ENCODE assay signal across 10 mouse cellular contexts in the genomic region with DNA sequence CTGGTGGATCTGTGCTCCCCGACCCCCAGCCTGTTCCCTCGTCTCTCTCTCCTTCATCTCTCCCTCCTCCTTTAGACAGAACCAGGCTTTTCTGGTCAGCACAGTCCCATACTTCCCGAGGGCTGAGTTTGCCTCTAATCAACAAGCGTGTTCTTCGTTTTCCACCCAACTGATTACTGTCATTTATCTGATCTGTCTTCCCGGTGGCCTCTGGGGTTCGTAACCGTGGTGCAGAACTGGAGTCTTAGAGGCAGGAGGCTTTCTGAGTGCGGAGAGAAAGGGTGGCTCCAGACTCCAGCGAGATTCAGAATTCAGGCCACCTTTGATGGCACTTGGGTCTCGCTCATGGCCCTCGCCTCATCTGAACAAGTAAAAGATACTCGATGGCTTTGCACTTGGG. TPM values are rescaled to one million over a fixed set of nuclear protein-coding genes. Genes with fewer than 3 reads are reported as not detected.
DNase-seq lines count a peak whose midpoint lies in the region; ATAC-seq and TF ChIP-seq lines count a peak whose summit lies in the region.
"Had no signal": no experiment of that assay in that cellular context is flagged by ENCODE, and none has a peak within 500 bp of the region (broad histone marks: within the 10 kb centered on the region; RNA-seq: fewer than 3 reads in every experiment).

No protein-coding gene starts in this region.

- in situ Hi-C loops in ES-E14 (cut with MboI; ENCODE audit: low sequenced_read_pairs in 2 of 2, unreplicated experiment in 2 of 2), result no loop called here

- peak overlapping the region; percentile 56 for H3K9ac ChIP-seq in heart, embryonic 16.5 days (ENCODE audit: low read length)
- H3K9ac ChIP-seq in ES-E14 (ENCODE audit: insufficient read depth, low read depth, low read length, poor library complexity, severe bottlenecking), result peak overlapping the region; percentile 46; the same call in 1 of the 2 replicates
- peak overlapping the region; percentile 35; the same call in 1 of the 2 replicates for H3K9ac ChIP-seq in forebrain, embryonic 14.5 days (ENCODE audit: low read length)
- H3K9ac ChIP-seq in limb, embryonic 15.5 days, result no peak overlapping the region

- 33% methylated on average over 13 of the region's 13 CpGs for WGBS in heart, embryonic 16.5 days
- WGBS in forebrain, embryonic 14.5 days, result 54% methylated on average over 13 of the region's 13 CpGs
- WGBS in limb, embryonic 15.5 days, result 37% methylated on average over 13 of the region's 13 CpGs

- ATAC-seq in heart, embryonic 16.5 days (replicated peaks; ENCODE audit: extremely low read depth, insufficient read depth, low FRiP score), result no peak
- no peak for ATAC-seq in forebrain, embryonic 14.5 days
- no peak for ATAC-seq in limb, embryonic 15.5 days (ENCODE audit: insufficient number of reproducible peaks, low FRiP score, low TSS enrichment, low read depth)
- ATAC-seq: CD4-positive, CD25-positive, alpha-beta regulatory T cell, adult 4 months had no signal

- peaks cover 18% of the 10 kb centered on the region for H3K4me1 ChIP-seq in heart, embryonic 16.5 days (ENCODE audit: control insufficient read depth, insufficient read depth, low read length)
- H3K4me1 ChIP-seq in ES-E14 (ENCODE audit: control insufficient read depth in 2 of 2, insufficient read depth in 2 of 2, low read length in 2 of 2, poor library complexity in 1 of 2), result peaks cover 0 to 15% of the 10 kb centered on the region in 2 experiments
- H3K4me1 ChIP-seq in forebrain, embryonic 14.5 days (ENCODE audit: control insufficient read depth, insufficient read depth, low read length), result peaks cover 30% of the 10 kb centered on the region
- H3K4me1 ChIP-seq in limb, embryonic 15.5 days, result peaks cover 72% of the 10 kb centered on the region

- H3K4me2 ChIP-seq in heart, embryonic 16.5 days (ENCODE audit: low read depth, low read length), result peak overlapping the region; percentile 60
- H3K4me2 ChIP-seq in forebrain, embryonic 14.5 days (ENCODE audit: low read length), result peak overlapping the region; percentile 29
- H3K4me2 ChIP-seq in limb, embryonic 15.5 days, result peak overlapping the region; percentile 41

- no peaks in the 10 kb centered on the region for H3K9me3 ChIP-seq in heart, embryonic 16.5 days (replicated peaks; ENCODE audit: control insufficient read depth, low read length)
- no peaks in the 10 kb centered on the region for H3K9me3 ChIP-seq in ES-E14 (ENCODE audit: control insufficient read depth, insufficient read depth, low read depth, low read length)
- no peaks in the 10 kb centered on the region for H3K9me3 ChIP-seq in forebrain, embryonic 14.5 days (replicated peaks; ENCODE audit: control insufficient read depth, low read length)
- H3K9me3 ChIP-seq in limb, embryonic 15.5 days, result no peaks in the 10 kb centered on the region

- H3K4me3 ChIP-seq in heart, embryonic 16.5 days (ENCODE audit: low read length), result peak overlapping the region; percentile 43
- H3K4me3 ChIP-seq in ES-E14 (ENCODE audit: insufficient read depth in 1 of 2, low read depth in 1 of 2, low read length in 2 of 2, poor library complexity in 1 of 2, severe bottlenecking in 1 of 2), result peak overlapping the region; percentile 2 to 58; a peak in 2 of 4 replicates
- no peak overlapping the region for H3K4me3 ChIP-seq in forebrain, embryonic 14.5 days (ENCODE audit: low read depth, low read length)
- peak overlapping the region; percentile 15; the same call in 1 of the 2 replicates for H3K4me3 ChIP-seq in limb, embryonic 15.5 days

- H3K27me3 ChIP-seq in heart, embryonic 16.5 days (ENCODE audit: control insufficient read depth, insufficient read depth, low read length), result no peaks in the 10 kb centered on the region
- H3K27me3 ChIP-seq in forebrain, embryonic 14.5 days (replicated peaks; ENCODE audit: control insufficient read depth, insufficient read depth, low read length), result no peaks in the 10 kb centered on the region
- no peaks in the 10 kb centered on the region for H3K27me3 ChIP-seq in limb, embryonic 15.5 days

- peak overlapping the region; percentile 80 for H3K27ac ChIP-seq in heart, embryonic 16.5 days (ENCODE audit: low read length)
- H3K27ac ChIP-seq in ES-E14 (ENCODE audit: insufficient read depth, low read depth, low read length, poor library complexity, severe bottlenecking), result no peak overlapping the region
- H3K27ac ChIP-seq in forebrain, embryonic 14.5 days (ENCODE audit: low read depth, low read length), result no peak overlapping the region
- peak overlapping the region; percentile 43; the same call in 1 of the 2 replicates for H3K27ac ChIP-seq in limb, embryonic 15.5 days

- no peak for DNase-seq in heart, adult 11 months
- DNase-seq in ES-E14 (ENCODE audit: low read depth, low spot score), result no peak
- no peak for DNase-seq in forebrain, embryonic 14.5 days (ENCODE audit: low spot score)
- DNase-seq in adrenal gland, adult 8-10 months, result no peak
- DNase-seq in cerebellum, postnatal 4 days (ENCODE audit: low spot score in 2 of 2), result no peak
- DNase-seq in spleen, postnatal 10 days (ENCODE audit: low spot score in 2 of 2), result no peak
- DNase-seq: cerebellum, adult 9-11 months had no signal

- no peaks in the 10 kb centered on the region for H3K36me3 ChIP-seq in heart, embryonic 16.5 days (ENCODE audit: control insufficient read depth, insufficient read depth)
- no peaks in the 10 kb centered on the region for H3K36me3 ChIP-seq in ES-E14 (ENCODE audit: control insufficient read depth, insufficient read depth, low read length, poor library complexity, severe bottlenecking)
- no peaks in the 10 kb centered on the region for H3K36me3 ChIP-seq in forebrain, embryonic 14.5 days (ENCODE audit: control insufficient read depth, insufficient read depth, low read length)
- no peaks in the 10 kb centered on the region for H3K36me3 ChIP-seq in limb, embryonic 15.5 days

TF ChIP-seq in ES-E14, 5 proteins besides CTCF, POLR2A, EP300 and RAD21:
- no peak for TF ChIP-seq MAFK (IDR thresholded peaks at IDR 0.05; ENCODE audit: insufficient read depth, low read depth, low read length)
- no peak for TF ChIP-seq ZC3H11A (IDR thresholded peaks at IDR 0.05; ENCODE audit: borderline replicate concordance, low read depth, low read length)
- no peak for TF ChIP-seq CHD2 (IDR thresholded peaks at IDR 0.05; ENCODE audit: low read depth, low read length)
- no peak for TF ChIP-seq HCFC1 (IDR thresholded peaks at IDR 0.05; ENCODE audit: borderline replicate concordance, insufficient read depth, low read length)
- TF ChIP-seq ZNF384 (IDR thresholded peaks at IDR 0.05; ENCODE audit: low read depth, low read length), result no peak

RNA-seq across cellular contexts. Expression of gene C1qtnf1, which starts 6.1 kb away (rescaled TPM):
- 8.9 and 9.3 TPM in 2 replicates for polyA plus RNA-seq in heart, embryonic 16.5 days (2015; fragmentation: Nextera tagmentation; extraction: Ambion mirVana)
- total RNA-seq in ES-E14 (2012; rRNA removed), result 0.36 and 0.48 TPM in 2 replicates
- 2.3 and 3.0 TPM in 2 replicates for polyA plus RNA-seq in forebrain, embryonic 14.5 days (2014; fragmentation: Nextera tagmentation; extraction: Ambion mirVana)
- polyA plus RNA-seq in limb, embryonic 15.5 days (2015; fragmentation: Nextera tagmentation; extraction: Ambion mirVana), result 12.1 and 14.8 TPM in 2 replicates
- 10 to 100 TPM; 20.4 to 26.2 (median 24.3) TPM for total RNA-seq in adrenal gland, adult 8-10 months (2022)
- polyA plus RNA-seq: CD4-positive, CD25-positive, alpha-beta regulatory T cell, adult 4 months had no signal

RNA-seq across cellular contexts. Expression of gene Cant1, which starts 15.2 kb away (rescaled TPM):
- polyA plus RNA-seq in heart, embryonic 16.5 days (2015; fragmentation: Nextera tagmentation; extraction: Ambion mirVana), result 19.0 and 20.2 TPM in 2 replicates
- 45.4 and 59.4 TPM in 2 replicates for total RNA-seq in ES-E14 (2012; rRNA removed)
- 21.4 and 22.8 TPM in 2 replicates for polyA plus RNA-seq in forebrain, embryonic 14.5 days (2014; fragmentation: Nextera tagmentation; extraction: Ambion mirVana)
- 29.3 and 30.6 TPM in 2 replicates for polyA plus RNA-seq in limb, embryonic 15.5 days (2015; fragmentation: Nextera tagmentation; extraction: Ambion mirVana)
- total RNA-seq in adrenal gland, adult 8-10 months (2022), result 10 to 100 TPM; 36.8 to 39.6 (median 37.9) TPM

RNA-seq across cellular contexts. Expression of gene Lgals3bp, which starts 32.2 kb away (rescaled TPM):
- polyA plus RNA-seq in heart, embryonic 16.5 days (2015; fragmentation: Nextera tagmentation; extraction: Ambion mirVana), result 16.8 and 27.5 TPM in 2 replicates
- total RNA-seq in ES-E14 (2012; rRNA removed), result 1.5 and 3.0 TPM in 2 replicates
- 3.0 TPM in 2 replicates for polyA plus RNA-seq in forebrain, embryonic 14.5 days (2014; fragmentation: Nextera tagmentation; extraction: Ambion mirVana)
- 8.0 and 11.5 TPM in 2 replicates for polyA plus RNA-seq in limb, embryonic 15.5 days (2015; fragmentation: Nextera tagmentation; extraction: Ambion mirVana)
- 100 to 1,000 TPM in 2 of 4 experiments, 10 to 100 TPM in 2; 88.8 to 112 (median 98.8) TPM for total RNA-seq in adrenal gland, adult 8-10 months (2022)

RNA-seq across cellular contexts. Expression of gene Engase, which starts 42.5 kb away (rescaled TPM):
- polyA plus RNA-seq in heart, embryonic 16.5 days (2015; fragmentation: Nextera tagmentation; extraction: Ambion mirVana), result 4.0 and 5.8 TPM in 2 replicates
- 10.8 and 16.2 TPM in 2 replicates for total RNA-seq in ES-E14 (2012; rRNA removed)
- polyA plus RNA-seq in forebrain, embryonic 14.5 days (2014; fragmentation: Nextera tagmentation; extraction: Ambion mirVana), result 3.9 and 4.9 TPM in 2 replicates
- 6.1 and 6.6 TPM in 2 replicates for polyA plus RNA-seq in limb, embryonic 15.5 days (2015; fragmentation: Nextera tagmentation; extraction: Ambion mirVana)
- total RNA-seq in adrenal gland, adult 8-10 months (2022), result 10 to 100 TPM; 21.9 to 25.7 (median 24.0) TPM

Comparison
In these comparisons a context has a peak if more than half of its experiments do, and no peak if none do; other contexts are left out.
1. H3K27ac ChIP-seq: peak in heart, embryonic 16.5 days (single experiment) and limb, embryonic 15.5 days (single experiment); none in ES-E14 (single experiment) and forebrain, embryonic 14.5 days (single experiment).
2. Peak in every context shown above with its lines, with median percentiles within 50 percentile points of each other: H3K4me2 ChIP-seq.